Mouse (Mus musculus): ENCODE measurements around the gene Slc4a1. TPM values are rescaled to one million over a fixed set of nuclear protein-coding genes. Genes with fewer than 3 reads are reported as not detected.
A peak's percentile ranks its signal among the peaks of the same experiment; 100 is the strongest.

Slc4a1 gene
- total RNA-seq, 2 experiments from 2014 or later = 0.47 to 1.2 TPM

GRCm38 (mm10) chr11:102317298-102317900 is 48.6 kb downstream of the Slc4a1 start:
- intact Hi-C loops (cut with DNase I) = no loop called here
- peak in 1 of 2 experiments; percentile 88 for DNase-seq (ENCODE audit: extremely low spot score in 1 of 2, low spot score in 2 of 2)

GRCm38 (mm10) chr11:102316572-102317297 is 49.3 kb downstream of the Slc4a1 start:
- DNase-seq (ENCODE audit: extremely low spot score in 1 of 2, low spot score in 2 of 2) = peak; percentile 72 to 93
- intact Hi-C loops (cut with DNase I) = no loop called here

- intact Hi-C loops (cut with DNase I) = no loop called here
- no peak for DNase-seq (ENCODE audit: extremely low spot score in 1 of 2, low spot score in 2 of 2)
Measured at GRCm38 (mm10) chr11:102315690-102316571, 50.1 kb downstream of the Slc4a1 start.

GRCm38 (mm10) chr11:102314321-102314720 is 51.7 kb downstream of the Slc4a1 start:
- DNase-seq (ENCODE audit: extremely low spot score in 1 of 2, low spot score in 2 of 2) = no peak
- intact Hi-C loops (cut with DNase I) = no loop called here

GRCm38 (mm10) chr11:102312586-102312985 is 53.4 kb downstream of the Slc4a1 start:
- intact Hi-C loops (cut with DNase I) = no loop called here
- DNase-seq (ENCODE audit: extremely low spot score in 1 of 2, low spot score in 2 of 2) = no peak

- DNase-seq (ENCODE audit: extremely low spot score in 1 of 2, low spot score in 2 of 2) = no peak
- intact Hi-C loops (cut with DNase I) = no loop called here
Measured at GRCm38 (mm10) chr11:102311966-102312365, 54.0 kb downstream of the Slc4a1 start.

GRCm38 (mm10) chr11:102310768-102311695 is 55.0 kb downstream of the Slc4a1 start:
- intact Hi-C loops (cut with DNase I) = no loop called here
- DNase-seq (ENCODE audit: extremely low spot score in 1 of 2, low spot score in 2 of 2) = peak in 1 of 2 experiments; percentile 49

GRCm38 (mm10) chr11:102309821-102310617 is 56.0 kb downstream of the Slc4a1 start:
- intact Hi-C loops (cut with DNase I) = loop anchor here (2.0 kb wide), 2 partner anchors 101 to 121 kb away; partner anchors contain the start of gene Grn
- DNase-seq (ENCODE audit: extremely low spot score in 1 of 2, low spot score in 2 of 2) = no peak

GRCm38 (mm10) chr11:102308979-102309378 is 57.0 kb downstream of the Slc4a1 start:
- intact Hi-C loops (cut with DNase I) = loop anchor here (2.0 kb wide), 2 partner anchors 102 to 122 kb away; partner anchors contain the start of gene Grn
- DNase-seq (ENCODE audit: extremely low spot score in 1 of 2, low spot score in 2 of 2) = peak; percentile 96 to 98

GRCm38 (mm10) chr11:102308104-102308503 is 57.9 kb downstream of the Slc4a1 start:
- no peak for DNase-seq (ENCODE audit: extremely low spot score in 1 of 2, low spot score in 2 of 2)
- intact Hi-C loops (cut with DNase I) = loop anchor here (2.0 kb wide), 2 partner anchors 103 to 123 kb away; partner anchors contain the start of gene Grn

- intact Hi-C loops (cut with DNase I) = no loop called here
- no peak for DNase-seq (ENCODE audit: extremely low spot score in 1 of 2, low spot score in 2 of 2)
Measured at GRCm38 (mm10) chr11:102305359-102305758, 60.6 kb downstream of the Slc4a1 start.

GRCm38 (mm10) chr11:102304141-102304540 is 61.9 kb downstream of the Slc4a1 start:
- intact Hi-C loops (cut with DNase I) = no loop called here
- no peak for DNase-seq (ENCODE audit: extremely low spot score in 1 of 2, low spot score in 2 of 2)

GRCm38 (mm10) chr11:102299839-102300238 is 66.2 kb downstream of the Slc4a1 start:
- intact Hi-C loops (cut with DNase I) = no loop called here
- peak in 1 of 2 experiments; percentile 68 for DNase-seq (ENCODE audit: extremely low spot score in 1 of 2, low spot score in 2 of 2)

Small RNAs within 50 kb of the gene (microRNA-seq; reads per million reads assigned to microRNA genes)
- not detected for gene Mir6930

Other genes starting within 250 kb of the Slc4a1 start
- gene Nags, start 220.7 kb downstream of the Slc4a1 start, total RNA-seq (2021) = under 1 TPM in 1 of 2 experiments, not detected in 1; 0.20 TPM
- 10 to 100 TPM; 24.3 to 24.4 TPM for gene Tmem101, start 209.8 kb downstream of the Slc4a1 start, total RNA-seq (2021)
- gene Lsm12, start 180.9 kb downstream of the Slc4a1 start, total RNA-seq (2021) = 10 to 100 TPM; 67.6 to 72.3 TPM
- 10 to 100 TPM; 43.8 to 45.0 TPM for gene G6pc3, start 176.6 kb downstream of the Slc4a1 start, total RNA-seq (2021)
- 100 to 1,000 TPM; 190 TPM for gene Hdac5, start 136.0 kb downstream of the Slc4a1 start, total RNA-seq (2021)
- gene BC030867, start 117.3 kb downstream of the Slc4a1 start, total RNA-seq (2021) = under 1 TPM; 0.83 to 0.99 TPM
- under 1 TPM; 0.49 to 0.71 TPM for gene Asb16, start 97.5 kb downstream of the Slc4a1 start, total RNA-seq (2021)
- gene Tmub2, start 81.3 kb downstream of the Slc4a1 start, total RNA-seq (2021) = 10 to 100 TPM; 61.2 to 64.4 TPM
- 100 to 1,000 TPM; 187 TPM for gene Atxn7l3, start 69.6 kb downstream of the Slc4a1 start, total RNA-seq (2021)
- gene Ubtf, start 46.5 kb downstream of the Slc4a1 start, total RNA-seq (2021) = 100 to 1,000 TPM in 1 of 2 experiments, 10 to 100 TPM in 1; 97.0 to 100 TPM
- 100 to 1,000 TPM; 329 to 332 TPM for gene Rundc3a, start 27.2 kb upstream of the Slc4a1 start, total RNA-seq (2021)
- gene Slc25a39, start 41.7 kb upstream of the Slc4a1 start, total RNA-seq (2021) = 10 to 100 TPM; 64.8 to 66.7 TPM
- gene Grn, start 64.1 kb upstream of the Slc4a1 start, total RNA-seq (2021) = 10 to 100 TPM; 79.2 to 79.4 TPM
- 100 to 1,000 TPM; 125 to 135 TPM for gene Fam171a2, start 81.5 kb upstream of the Slc4a1 start, total RNA-seq (2021)
- gene Itga2b, start 103.9 kb upstream of the Slc4a1 start, total RNA-seq (2021) = 1 to 10 TPM; 3.2 to 3.3 TPM
- 10 to 100 TPM; 46.0 to 46.8 TPM for gene Gpatch8, start 190.2 kb upstream of the Slc4a1 start, total RNA-seq (2021)
- gene Gm11627, start 213.3 kb upstream of the Slc4a1 start, total RNA-seq (2021) = 1 to 10 TPM; 5.4 to 7.1 TPM
- 10 to 100 TPM in 1 of 2 experiments, 1 to 10 TPM in 1; 6.7 to 11.0 TPM for gene Fzd2, start 238.2 kb upstream of the Slc4a1 start, total RNA-seq (2021)